Mouse (Mus musculus): ENCODE measurements around the gene Gm20388. TPM values are rescaled to one million over a fixed set of nuclear protein-coding genes. Genes with fewer than 3 reads are reported as not detected.

The Gm20388 gene
- polyA plus RNA-seq, 1 experiment from 2014 or later = not detected

- H3K4me1 ChIP-seq (ENCODE audit: control insufficient read depth in 2 of 2, insufficient read depth in 2 of 2, low read length in 2 of 2) = peaks cover 0 to 2% of the 10 kb centered on the region in 2 experiments; a peak in 1 of 4 replicates
- no peaks in the 10 kb centered on the region for H3K9me3 ChIP-seq (ENCODE audit: control insufficient read depth, low read length)
- ATAC-seq (ENCODE audit: insufficient number of reproducible peaks, insufficient read depth, low FRiP score, low read depth) = no peak
- H3K4me3 ChIP-seq (ENCODE audit: control insufficient read depth in 1 of 2, insufficient read depth in 1 of 2, low read depth in 1 of 2, low read length in 2 of 2) = peak overlapping the region in 1 of 2 experiments; percentile 20; a peak in 3 of 4 replicates
- no peaks in the 10 kb centered on the region for H3K36me3 ChIP-seq (ENCODE audit: control insufficient read depth, insufficient read depth, low read length)
- H3K4me2 ChIP-seq (ENCODE audit: low read length) = peak overlapping the region; percentile 45; the same call in 1 of the 2 replicates
- 48% methylated on average over 14 of the region's 14 CpGs for WGBS
- no peak overlapping the region for H3K27ac ChIP-seq (replicated peaks in 1 of 2; ENCODE audit: control insufficient read depth in 1 of 2, insufficient read depth in 1 of 2, low read depth in 2 of 2, low read length in 2 of 2)
- H3K27me3 ChIP-seq (ENCODE audit: control insufficient read depth, insufficient read depth, low read length) = no peaks in the 10 kb centered on the region
- peak overlapping the region; percentile 41; the same call in 1 of the 2 replicates for H3K9ac ChIP-seq (ENCODE audit: low read length)
These were observed 1362.6 kb downstream of the Gm20388 start for GRCm38 (mm10) chr8:121273195-121273594.

DNA sequence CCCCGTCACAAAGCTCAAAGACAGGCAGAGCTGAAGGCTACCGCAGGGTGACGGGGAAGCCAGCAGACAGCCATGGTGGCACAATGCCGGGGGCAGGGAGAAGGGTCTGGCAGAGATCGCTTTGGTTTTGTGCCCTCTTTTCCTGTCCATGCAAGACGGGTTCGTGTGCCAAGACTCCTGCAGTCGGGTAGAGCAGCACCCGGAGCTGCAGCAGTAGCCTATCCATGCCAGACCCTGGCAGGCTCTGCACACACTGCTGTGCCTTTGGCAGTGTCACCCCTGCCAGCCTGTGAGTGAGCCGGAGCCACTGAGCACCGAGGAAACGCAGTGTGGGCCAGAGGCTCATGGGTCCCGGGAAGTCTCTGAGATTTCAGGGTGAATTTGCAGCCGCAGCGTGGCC, 1363.0 kb downstream of the Gm20388 start:
- H3K36me3 ChIP-seq (ENCODE audit: control insufficient read depth, insufficient read depth, low read length) = no peaks in the 10 kb centered on the region
- ATAC-seq (ENCODE audit: insufficient number of reproducible peaks, insufficient read depth, low FRiP score, low read depth) = no peak
- no peaks in the 10 kb centered on the region for H3K27me3 ChIP-seq (ENCODE audit: control insufficient read depth, insufficient read depth, low read length)
- H3K9me3 ChIP-seq (ENCODE audit: control insufficient read depth, low read length) = no peaks in the 10 kb centered on the region
- H3K4me2 ChIP-seq (ENCODE audit: low read length) = no peak overlapping the region
- 79% methylated on average over 15 of the region's 15 CpGs for WGBS
- H3K9ac ChIP-seq (ENCODE audit: low read length) = no peak overlapping the region
- no peak overlapping the region for H3K4me3 ChIP-seq (ENCODE audit: control insufficient read depth in 1 of 2, insufficient read depth in 1 of 2, low read depth in 1 of 2, low read length in 2 of 2)
- H3K4me1 ChIP-seq (ENCODE audit: control insufficient read depth in 2 of 2, insufficient read depth in 2 of 2, low read length in 2 of 2) = peaks cover 0 to 2% of the 10 kb centered on the region in 2 experiments; a peak in 1 of 4 replicates
- no peak overlapping the region for H3K27ac ChIP-seq (replicated peaks in 1 of 2; ENCODE audit: control insufficient read depth in 1 of 2, insufficient read depth in 1 of 2, low read depth in 2 of 2, low read length in 2 of 2)

DNA sequence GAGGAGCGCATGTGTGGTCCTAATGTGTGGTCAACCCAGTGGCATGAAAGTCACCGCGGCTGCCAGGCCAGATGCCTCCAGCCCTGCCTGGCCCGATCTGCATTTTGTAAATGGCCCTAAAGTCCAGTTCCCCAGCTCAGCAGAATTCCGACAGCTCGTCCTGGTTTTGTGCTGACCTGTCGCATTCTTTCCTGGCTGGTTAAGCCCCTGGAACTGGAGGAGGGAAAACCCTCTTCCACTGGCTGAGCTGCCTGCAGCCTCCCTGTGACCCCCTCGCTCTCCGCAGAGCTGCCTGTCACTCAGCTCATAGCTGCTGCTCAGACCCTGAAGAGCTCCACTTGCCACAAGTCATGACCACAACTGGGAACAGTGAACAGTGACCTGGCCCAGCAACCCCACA, 1369.8 kb downstream of the Gm20388 start:
- ATAC-seq (ENCODE audit: insufficient number of reproducible peaks, insufficient read depth, low FRiP score, low read depth) = no peak
- no peaks in the 10 kb centered on the region for H3K9me3 ChIP-seq (ENCODE audit: control insufficient read depth, low read length)

DNA sequence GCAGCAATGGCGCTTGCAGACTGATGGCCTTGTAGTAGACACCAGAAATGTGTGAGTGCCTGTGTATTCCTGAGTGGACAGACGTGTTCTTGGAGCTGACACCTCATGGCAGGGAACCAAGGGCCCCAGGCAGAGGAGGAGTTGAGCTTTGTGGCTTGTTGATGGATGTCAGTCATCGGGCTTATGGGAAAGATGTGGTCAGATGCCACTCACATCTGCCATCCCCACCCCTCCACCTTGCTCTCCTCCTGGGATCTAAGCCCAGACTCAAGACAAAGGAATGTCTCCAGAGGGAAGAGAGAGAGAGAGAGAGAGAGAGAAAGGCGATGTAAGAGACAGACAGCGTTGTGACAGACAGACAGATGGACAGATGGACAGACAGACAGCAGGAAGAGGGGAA, 1378.7 kb downstream of the Gm20388 start:
- H3K4me1 ChIP-seq (ENCODE audit: control insufficient read depth in 2 of 2, insufficient read depth in 2 of 2, low read length in 2 of 2) = peaks cover 15 to 18% of the 10 kb centered on the region in 2 experiments; a peak in 3 of 4 replicates
- no peak for ATAC-seq (ENCODE audit: insufficient number of reproducible peaks, insufficient read depth, low FRiP score, low read depth)
- no peak overlapping the region for H3K9ac ChIP-seq (ENCODE audit: low read length)
- no peak overlapping the region for H3K4me3 ChIP-seq (ENCODE audit: control insufficient read depth in 1 of 2, insufficient read depth in 1 of 2, low read depth in 1 of 2, low read length in 2 of 2)
- no peaks in the 10 kb centered on the region for H3K27me3 ChIP-seq (ENCODE audit: control insufficient read depth, insufficient read depth, low read length)
- H3K4me2 ChIP-seq (ENCODE audit: low read length) = no peak overlapping the region
- H3K9me3 ChIP-seq (ENCODE audit: control insufficient read depth, low read length) = no peaks in the 10 kb centered on the region
- whole genome bisulfite sequencing = 72% methylated on average over 5 of the region's 5 CpGs
- no peaks in the 10 kb centered on the region for H3K36me3 ChIP-seq (ENCODE audit: control insufficient read depth, insufficient read depth, low read length)
- no peak overlapping the region for H3K27ac ChIP-seq (replicated peaks in 1 of 2; ENCODE audit: control insufficient read depth in 1 of 2, insufficient read depth in 1 of 2, low read depth in 2 of 2, low read length in 2 of 2)

More for the DNA sequence above, 1369.8 kb downstream of the Gm20388 start:
- Histone ChIP-seq H3K36me3 (ENCODE audit: control insufficient read depth, insufficient read depth, low read length) (no peaks in the 10 kb centered on the region), H3K4me2 (ENCODE audit: low read length) (no peak overlapping the region), H3K27me3 (ENCODE audit: control insufficient read depth, insufficient read depth, low read length) (no peaks in the 10 kb centered on the region), H3K4me3 (ENCODE audit: control insufficient read depth in 1 of 2, insufficient read depth in 1 of 2, low read depth in 1 of 2, low read length in 2 of 2) (no peak overlapping the region), H3K4me1 (ENCODE audit: control insufficient read depth in 2 of 2, insufficient read depth in 2 of 2, low read length in 2 of 2) (peaks cover 0 to 3% of the 10 kb centered on the region in 2 experiments; a peak in 2 of 4 replicates), H3K27ac (replicated peaks in 1 of 2; ENCODE audit: control insufficient read depth in 1 of 2, insufficient read depth in 1 of 2, low read depth in 2 of 2, low read length in 2 of 2) (no peak overlapping the region), H3K9ac (ENCODE audit: low read length) (no peak overlapping the region)
- 42% methylated on average over 9 of the region's 9 CpGs for WGBS

DNA sequence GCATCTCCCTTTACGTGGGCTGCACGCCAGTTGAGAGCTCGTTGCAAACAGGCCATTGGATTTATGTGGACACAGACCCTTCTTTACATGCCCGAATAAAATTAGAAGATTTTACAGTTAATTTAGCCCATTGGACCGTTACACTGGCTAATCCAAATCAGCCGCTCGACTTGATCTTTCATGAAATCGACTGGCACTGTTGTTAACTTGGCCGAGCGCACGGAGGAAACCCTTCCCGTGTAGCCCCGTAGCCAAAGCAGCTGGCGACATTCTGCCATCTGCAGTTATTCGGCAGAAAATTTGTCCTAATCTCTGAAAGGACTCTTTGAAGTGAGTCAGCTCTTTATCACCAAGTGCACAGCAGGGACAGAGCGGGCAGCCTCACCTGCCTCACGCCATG, 1379.9 kb downstream of the Gm20388 start:
- ATAC-seq (ENCODE audit: insufficient number of reproducible peaks, insufficient read depth, low FRiP score, low read depth) = no peak
- WGBS = 81% methylated on average over 17 of the region's 17 CpGs

DNA sequence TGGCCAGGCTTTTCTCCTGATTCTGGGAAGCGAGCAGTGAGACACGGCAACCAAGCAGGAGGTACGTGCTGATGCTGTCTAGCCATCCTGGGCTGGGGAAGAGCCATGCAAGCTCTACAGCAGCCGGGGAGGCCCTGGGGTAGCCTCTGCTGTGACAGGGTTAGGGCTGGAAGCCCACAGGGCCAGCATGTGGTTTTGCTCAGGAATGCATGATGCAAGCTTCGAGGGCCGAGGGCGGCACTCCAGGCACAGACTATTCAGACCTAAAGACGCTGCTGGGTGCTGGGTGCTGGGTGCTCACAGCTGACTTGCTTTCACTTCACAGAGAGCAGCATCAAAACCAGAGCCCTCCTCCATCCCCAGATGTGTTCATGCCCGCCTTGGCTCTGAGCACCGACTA, 1382.8 kb downstream of the Gm20388 start:
- whole genome bisulfite sequencing = 84% methylated on average over 10 of the region's 10 CpGs
- Histone ChIP-seq H3K9me3 (ENCODE audit: control insufficient read depth, low read length) (no peaks in the 10 kb centered on the region), H3K9ac (ENCODE audit: low read length) (no peak overlapping the region), H3K4me1 (ENCODE audit: control insufficient read depth in 2 of 2, insufficient read depth in 2 of 2, low read length in 2 of 2) (peaks cover 10 to 13% of the 10 kb centered on the region in 2 experiments; a peak in 3 of 4 replicates), H3K4me3 (ENCODE audit: control insufficient read depth in 1 of 2, insufficient read depth in 1 of 2, low read depth in 1 of 2, low read length in 2 of 2) (no peak overlapping the region), H3K27me3 (ENCODE audit: control insufficient read depth, insufficient read depth, low read length) (no peaks in the 10 kb centered on the region), H3K27ac (replicated peaks in 1 of 2; ENCODE audit: control insufficient read depth in 1 of 2, insufficient read depth in 1 of 2, low read depth in 2 of 2, low read length in 2 of 2) (no peak overlapping the region), H3K4me2 (ENCODE audit: low read length) (no peak overlapping the region), H3K36me3 (ENCODE audit: control insufficient read depth, insufficient read depth, low read length) (no peaks in the 10 kb centered on the region)
- no peak for ATAC-seq (ENCODE audit: insufficient number of reproducible peaks, insufficient read depth, low FRiP score, low read depth)

More for the DNA sequence above, 1379.9 kb downstream of the Gm20388 start:
- no peak overlapping the region for H3K27ac ChIP-seq (replicated peaks in 1 of 2; ENCODE audit: control insufficient read depth in 1 of 2, insufficient read depth in 1 of 2, low read depth in 2 of 2, low read length in 2 of 2)
- peaks cover 22% of the 10 kb centered on the region in 2 experiments for H3K4me1 ChIP-seq (ENCODE audit: control insufficient read depth in 2 of 2, insufficient read depth in 2 of 2, low read length in 2 of 2)
- H3K4me2 ChIP-seq (ENCODE audit: low read length) = no peak overlapping the region
- H3K9me3 ChIP-seq (ENCODE audit: control insufficient read depth, low read length) = no peaks in the 10 kb centered on the region
- no peak overlapping the region for H3K9ac ChIP-seq (ENCODE audit: low read length)
- no peaks in the 10 kb centered on the region for H3K36me3 ChIP-seq (ENCODE audit: control insufficient read depth, insufficient read depth, low read length)
- no peak overlapping the region for H3K4me3 ChIP-seq (ENCODE audit: control insufficient read depth in 1 of 2, insufficient read depth in 1 of 2, low read depth in 1 of 2, low read length in 2 of 2)
- H3K27me3 ChIP-seq (ENCODE audit: control insufficient read depth, insufficient read depth, low read length) = no peaks in the 10 kb centered on the region

GRCm38 (mm10) chr8:121294234-121295108, 1383.8 kb downstream of the Gm20388 start:
- H3K27me3 ChIP-seq (ENCODE audit: control insufficient read depth, insufficient read depth, low read length) = no peaks in the 10 kb centered on the region
- H3K4me1 ChIP-seq (ENCODE audit: control insufficient read depth in 2 of 2, insufficient read depth in 2 of 2, low read length in 2 of 2) = peaks cover 10 to 13% of the 10 kb centered on the region in 2 experiments; a peak in 3 of 4 replicates
- no peak overlapping the region for H3K4me2 ChIP-seq (ENCODE audit: low read length)
- no peak for ATAC-seq (ENCODE audit: insufficient number of reproducible peaks, insufficient read depth, low FRiP score, low read depth)
- no peak overlapping the region for H3K4me3 ChIP-seq (ENCODE audit: control insufficient read depth in 1 of 2, insufficient read depth in 1 of 2, low read depth in 1 of 2, low read length in 2 of 2)
- H3K27ac ChIP-seq (replicated peaks in 1 of 2; ENCODE audit: control insufficient read depth in 1 of 2, insufficient read depth in 1 of 2, low read depth in 2 of 2, low read length in 2 of 2) = no peak overlapping the region
- no peaks in the 10 kb centered on the region for H3K9me3 ChIP-seq (ENCODE audit: control insufficient read depth, low read length)
- H3K9ac ChIP-seq (ENCODE audit: low read length) = no peak overlapping the region; the same call in 1 of the 2 replicates
- WGBS = 37% methylated on average over 29 of the region's 29 CpGs
- H3K36me3 ChIP-seq (ENCODE audit: control insufficient read depth, insufficient read depth, low read length) = no peaks in the 10 kb centered on the region

All from heart, embryonic 14.5 days (tissue).